Comparison of ENCODE assay signal across 1 mouse cellular context in the genomic region with DNA sequence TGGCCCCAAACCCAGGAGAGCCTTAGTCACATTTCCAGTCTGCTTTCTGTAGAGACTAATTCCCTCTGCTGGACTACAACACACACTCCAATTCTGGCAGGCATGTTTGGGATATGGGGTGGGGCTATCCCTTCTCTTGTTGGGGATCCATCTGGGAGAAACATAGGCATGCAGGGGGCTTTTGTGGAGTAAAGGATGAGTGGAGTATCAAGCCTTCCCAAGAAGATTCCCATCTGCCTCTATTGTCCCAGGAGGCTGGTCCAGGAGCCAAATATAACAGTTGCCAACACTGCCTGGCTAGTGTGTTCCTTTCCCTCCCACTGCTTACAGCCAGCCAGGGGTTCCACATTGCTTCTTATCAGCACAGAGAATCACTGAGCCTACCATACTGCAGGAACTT.
TF ChIP-seq lines count a peak whose summit lies in the region.

No protein-coding gene starts in this region.

TF ChIP-seq in MEL, 35 proteins besides CTCF, POLR2A, EP300 and RAD21:
- TF ChIP-seq GATA1 (IDR thresholded peaks at IDR 0.05; ENCODE audit: low read depth, low read length) (peak; percentile 36; the same call in 1 of the 2 replicates), MYB (IDR thresholded peaks at IDR 0.05; ENCODE audit: low read depth, low read length) (no peak)
